Mouse (Mus musculus) liver, embryonic 14.5 days (tissue): Measurements from ENCODE around the gene Unc13d. TPM values are rescaled to one million over a fixed set of nuclear protein-coding genes. Genes with fewer than 3 reads are reported as not detected.

ENCODE experiments used
- ATAC-seq: fragments of 200-750 bp; cut with Nextera tagmentation; 2 replicates; pipeline ENCODE4 v1.8.0; 2017; ENCODE audit warnings: moderate number of reproducible peaks, mild to moderate bottlenecking, moderate library complexity; ENCODE audit not compliant: insufficient read depth
- DNase-seq, 3 experiments: peaks; one replicate each; pipeline ENCODE4 v3.0.0-alpha.2; 2012 to 2013; ENCODE audit warnings: low read depth in 3 of 3, low spot score in 3 of 3
- H3K27ac ChIP-seq: fragments of 300-500 bp; sonication (generic); 2 replicates; pipeline ENCODE4 v1.5.1; 2014; ENCODE audit warnings: moderate library complexity, mild to moderate bottlenecking, control low read depth, inconsistent platforms
- H3K27me3 ChIP-seq: fragments of 300-500 bp; sonication (generic); 2 replicates; pipeline ENCODE4 v1.6.1; 2014; ENCODE audit warnings: mild to moderate bottlenecking, low read length, moderate library complexity; ENCODE audit not compliant: control insufficient read depth, insufficient read depth
- H3K36me3 ChIP-seq: fragments of 300-500 bp; sonication (generic); replicated peaks from 2 replicates; pipeline ENCODE4 v1.6.1; 2014; ENCODE audit warnings: low read depth; ENCODE audit not compliant: control insufficient read depth, insufficient read depth
- H3K4me1 ChIP-seq, 2 experiments: fragments of 200-500 bp in 1 of 2; fragments of 300-500 bp in 1 of 2; sonication (generic) in 1 of 2; replicated peaks; 2 replicates each; pipeline ENCODE4 v1.6.1; 2012 to 2014; ENCODE audit warnings: antibody characterized with exemption in 1 of 2, inconsistent platforms in 1 of 2, low read length in 1 of 2; ENCODE audit not compliant: control insufficient read depth in 2 of 2, insufficient read depth in 2 of 2
- H3K4me2 ChIP-seq: fragments of 300-500 bp; sonication (generic); 2 replicates; pipeline ENCODE4 v1.6.1; 2014; ENCODE audit warnings: low read depth, mild to moderate bottlenecking, control low read depth, moderate library complexity
- H3K4me3 ChIP-seq, 2 experiments: fragments of 200-500 bp in 1 of 2; fragments of 300-500 bp in 1 of 2; sonication (generic) in 1 of 2; 2 replicates each; pipeline ENCODE4 v1.5.1; 2012 to 2014; ENCODE audit warnings: low read depth in 2 of 2, low read length in 2 of 2, mild to moderate bottlenecking in 2 of 2, control low read depth in 1 of 2, inconsistent platforms in 1 of 2, moderate library complexity in 1 of 2; ENCODE audit not compliant: insufficient read depth in 1 of 2
- H3K9ac ChIP-seq: fragments of 300-500 bp; sonication (generic); replicated peaks from 2 replicates; pipeline ENCODE4 v1.6.1; 2014; ENCODE audit warnings: mild to moderate bottlenecking, control low read depth, moderate library complexity
- H3K9me3 ChIP-seq: fragments of 300-500 bp; sonication (generic); 2 replicates; pipeline ENCODE4 v1.6.1; 2016; ENCODE audit warnings: low read length, mixed read lengths; ENCODE audit not compliant: control insufficient read depth
- CTCF ChIP-seq: IDR thresholded peaks from 2 replicates; pipeline ENCODE4 v1.5.1; 2016; ENCODE audit warnings: antibody characterized with exemption, low read depth, control low read depth
- EP300 ChIP-seq: IDR thresholded peaks from 2 replicates; pipeline ENCODE4 v1.6.1; 2016; ENCODE audit warnings: antibody characterized with exemption, low read depth
- WGBS: fragments of 180-500 bp; shearing (Covaris S2); extraction: QIAGEN DNeasy Blood & Tissue Kit; methylation state at CpG from one replicate; pipeline ENCODE4 v1.1.7; 2014; ENCODE audit not compliant: insufficient replicate concordance; 5-methylcytosine and 5-hydroxymethylcytosine counted together
- polyA plus RNA-seq, 2 experiments: library from polyadenylated mRNA; depleted of rRNA in 1 of 2; stranded (reverse) in 1 of 2; unstranded in 1 of 2; fragments of >200 nt; fragmentation: Nextera tagmentation in 1 of 2; extraction: Ambion mirVana in 1 of 2; gene quantifications; 2 replicates each; pipeline versions ENCODE4 v1.2.1 to v1.2.3; 2012 to 2014

The Unc13d gene
- polyA plus RNA-seq, 2 experiments = 16.8 to 18.7 TPM

DNA sequence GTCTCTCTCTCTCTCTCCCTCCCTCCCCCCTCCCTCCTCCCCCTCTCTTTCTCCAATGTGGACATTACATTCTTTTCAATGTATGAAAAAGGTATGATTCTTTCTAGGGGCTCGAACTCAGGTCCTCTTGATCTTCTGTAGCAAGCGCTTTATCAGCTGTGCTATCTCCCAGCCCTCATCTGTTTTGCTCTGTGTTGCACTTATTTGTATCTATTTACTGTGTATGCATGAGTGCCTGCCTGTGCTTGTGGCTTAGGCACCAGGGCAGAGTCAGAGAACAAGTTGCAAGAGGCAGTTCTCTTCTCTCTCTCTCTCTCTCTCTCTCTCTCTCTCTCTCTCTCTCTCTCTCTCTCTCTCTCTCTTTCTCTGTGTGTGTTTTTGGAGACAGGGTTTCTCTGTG lies 27.3 kb upstream of the Unc13d start:
- no peaks in the 10 kb centered on the region for H3K9me3 ChIP-seq
- H3K4me2 ChIP-seq = no peak overlapping the region
- DNase-seq (no peak), ATAC-seq (no peak)
- no peak overlapping the region for H3K27ac ChIP-seq
- 69% methylated on average over 2 of the region's 2 CpGs for WGBS
- H3K9ac ChIP-seq = no peak overlapping the region
- peaks cover 6 to 31% of the 10 kb centered on the region in 2 experiments for H3K4me1 ChIP-seq
- no peak overlapping the region for H3K4me3 ChIP-seq
- peaks cover 29% of the 10 kb centered on the region for H3K27me3 ChIP-seq
- H3K36me3 ChIP-seq = no peaks in the 10 kb centered on the region
- TF ChIP-seq EP300 (no peak), CTCF (no peak)

- no peak overlapping the region for H3K4me2 ChIP-seq
These were observed 26.4 kb upstream of the Unc13d start for GRCm38 (mm10) chr11:116104006-116104646.

GRCm38 (mm10) chr11:116103572-116103971 lies 25.8 kb upstream of the Unc13d start:
- H3K27ac ChIP-seq = no peak overlapping the region
- ATAC-seq (no peak), DNase-seq (no peak)
- peaks cover 13 to 43% of the 10 kb centered on the region in 2 experiments for H3K4me1 ChIP-seq
- no peaks in the 10 kb centered on the region for H3K9me3 ChIP-seq
- H3K27me3 ChIP-seq = peaks cover 14% of the 10 kb centered on the region
- no peaks in the 10 kb centered on the region for H3K36me3 ChIP-seq
- TF ChIP-seq EP300 = no peak
- no peak for TF ChIP-seq CTCF
- WGBS = 52% methylated on average over 12 of the region's 12 CpGs
- no peak overlapping the region for H3K4me3 ChIP-seq
- H3K4me2 ChIP-seq = no peak overlapping the region
- H3K9ac ChIP-seq = no peak overlapping the region

More at GRCm38 (mm10) chr11:116104006-116104646, 26.4 kb upstream of the Unc13d start:
- WGBS = 36% methylated on average over 14 of the region's 14 CpGs
- no peak overlapping the region for H3K27ac ChIP-seq
- peaks cover 20% of the 10 kb centered on the region for H3K27me3 ChIP-seq
- peaks cover 13 to 41% of the 10 kb centered on the region in 2 experiments for H3K4me1 ChIP-seq
- ATAC-seq (peak; percentile 42; the same call in 1 of the 2 replicates), DNase-seq (no peak)
- H3K36me3 ChIP-seq = no peaks in the 10 kb centered on the region
- no peak overlapping the region for H3K4me3 ChIP-seq
- no peak for TF ChIP-seq CTCF
- no peak for TF ChIP-seq EP300
- H3K9ac ChIP-seq = no peak overlapping the region
- H3K9me3 ChIP-seq = no peaks in the 10 kb centered on the region

GRCm38 (mm10) chr11:116102472-116102871 lies 24.7 kb upstream of the Unc13d start:
- H3K36me3 ChIP-seq = no peaks in the 10 kb centered on the region
- peaks cover 13 to 46% of the 10 kb centered on the region in 2 experiments for H3K4me1 ChIP-seq
- no peak overlapping the region for H3K27ac ChIP-seq
- DNase-seq (no peak), ATAC-seq (no peak)
- H3K9me3 ChIP-seq = no peaks in the 10 kb centered on the region
- no peak overlapping the region for H3K4me3 ChIP-seq
- H3K27me3 ChIP-seq = peaks cover 3% of the 10 kb centered on the region
- 42% methylated on average over 3 of the region's 4 CpGs for WGBS
- H3K4me2 ChIP-seq = peak overlapping the region; percentile 8; the same call in 1 of the 2 replicates
- TF ChIP-seq EP300 = no peak
- no peak for TF ChIP-seq CTCF
- no peak overlapping the region for H3K9ac ChIP-seq

DNA sequence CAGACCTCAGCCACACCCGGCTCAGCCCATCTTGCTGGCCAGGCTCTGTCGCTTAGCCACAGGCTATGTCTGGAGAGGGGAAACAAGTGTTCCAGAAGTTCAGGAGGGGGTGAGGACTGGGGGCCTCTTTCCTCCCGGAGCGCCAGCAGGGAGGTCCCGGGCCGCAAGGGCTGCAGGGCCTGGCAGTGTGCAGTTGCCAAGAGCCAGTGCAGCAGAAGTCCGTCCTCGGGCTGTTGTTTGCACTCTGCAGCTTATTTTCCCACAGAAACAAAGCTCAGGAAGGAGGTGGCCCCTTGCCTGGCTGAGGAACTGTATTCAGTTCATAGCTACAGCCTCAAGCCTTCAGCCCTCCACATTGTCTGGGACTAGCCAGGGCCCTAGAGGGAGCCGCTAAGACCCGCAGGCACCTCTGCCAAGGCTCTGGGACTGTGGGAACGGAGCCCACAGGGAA lies 24.2 kb upstream of the Unc13d start:
- Histone ChIP-seq H3K27ac (no peak overlapping the region), H3K4me3 (no peak overlapping the region), H3K27me3 (no peaks in the 10 kb centered on the region; the same call in 1 of the 2 replicates), H3K9ac (no peak overlapping the region), H3K36me3 (no peaks in the 10 kb centered on the region), H3K9me3 (no peaks in the 10 kb centered on the region), H3K4me2 (peak overlapping the region; percentile 8; the same call in 1 of the 2 replicates), H3K4me1 (peaks cover 13 to 45% of the 10 kb centered on the region in 2 experiments)
- ATAC-seq (no peak), DNase-seq (no peak)
- 25% methylated on average over 11 of the region's 11 CpGs for WGBS
- TF ChIP-seq EP300 (no peak), CTCF (no peak)
